16 mouse cellular contexts compared by ENCODE assay signal in genomic region chr6:31081238-31081637, GRCm38 (mm10).
DNase-seq lines count a peak whose midpoint lies in the region; ATAC-seq and TF ChIP-seq lines count a peak whose summit lies in the region.
"Had no signal": no experiment of that assay in that cellular context is flagged by ENCODE, and none has a peak within 500 bp of the region (broad histone marks: within the 10 kb centered on the region; RNA-seq: fewer than 3 reads in every experiment).

No protein-coding gene starts in this region.

- peak; percentile 57 for ATAC-seq in common myeloid progenitor, adult 5-6 weeks (replicated peaks; ENCODE audit: low read depth, poor library complexity, severe bottlenecking)
- peak; percentile 35; the same call in 1 of the 2 replicates for ATAC-seq in megakaryocyte-erythroid progenitor cell, adult 5-6 weeks (replicated peaks; ENCODE audit: low FRiP score, low TSS enrichment, poor library complexity, severe bottlenecking)
- ATAC-seq in CD4-positive, CD25-positive, alpha-beta regulatory T cell, adult 4 months = no peak

- WGBS in spleen, adult 2 months = 55% methylated on average over 9 of the region's 9 CpGs

- H3K27me3 ChIP-seq in spleen, adult 2 months (ENCODE audit: control insufficient read depth, insufficient read depth, low read length) = no peaks in the 10 kb centered on the region
- H3K27me3 ChIP-seq: hindbrain, embryonic 15.5 days; lung, embryonic 15.5 days had no signal

- no peak for TF ChIP-seq POLR2A in spleen, adult 2 months (IDR thresholded peaks at IDR 0.05; ENCODE audit: low read depth, low read length)

- peaks cover 11% of the 10 kb centered on the region; the same call in 1 of the 2 replicates for H3K4me1 ChIP-seq in spleen, adult 2 months (ENCODE audit: control insufficient read depth, insufficient read depth, insufficient read length)

- H3K27ac ChIP-seq in spleen, adult 2 months (ENCODE audit: insufficient read depth, low read length) = 0 out of 2 replicates have a peak overlapping the region, but pooled peaks have one; percentile 18
- H3K27ac ChIP-seq: hindbrain, embryonic 15.5 days; lung, embryonic 15.5 days; midbrain, embryonic 10.5 days had no signal

- no peak for TF ChIP-seq CTCF in spleen, adult 2 months (IDR thresholded peaks at IDR 0.05; ENCODE audit: extremely low read depth, insufficient read depth, insufficient read length, insufficient replicate concordance)

- peaks cover 33% of the 10 kb centered on the region for H3K36me3 ChIP-seq in spleen, adult 2 months (ENCODE audit: control insufficient read depth, insufficient read depth, low read length)
- H3K36me3 ChIP-seq: hindbrain, embryonic 15.5 days; lung, embryonic 15.5 days; midbrain, embryonic 10.5 days had no signal

- H3K4me3 ChIP-seq in spleen, adult 2 months (ENCODE audit: extremely low read depth, insufficient read depth, insufficient read length) = no peak overlapping the region
- H3K4me3 ChIP-seq: hindbrain, embryonic 15.5 days; lung, embryonic 15.5 days; midbrain, embryonic 10.5 days had no signal

- DNase-seq in spleen, adult 2 months (ENCODE audit: low read depth in 1 of 2, low spot score in 2 of 2) = no peak
- DNase-seq in spleen, postnatal 10 days (ENCODE audit: low spot score in 2 of 2) = no peak
- no peak for DNase-seq in urinary bladder, postnatal 25 days (ENCODE audit: low spot score)
- DNase-seq in embryo, embryonic 9.5 days (ENCODE audit: extremely low spot score) = no peak
- DNase-seq: cerebellum, adult 11-12 months; heart, adult 11 months; kidney, adult 9 months; right cerebral cortex, adult 18-20 months; spleen, adult 18-20 months; thymus, postnatal 4 days had no signal
